Mouse (Mus musculus): Measurements from ENCODE around the gene Slc17a2. TPM values are rescaled to one million over a fixed set of nuclear protein-coding genes. Genes with fewer than 3 reads are reported as not detected.
"Not testable (repeated sequence)": the region's sequence is repeated elsewhere in the genome, so short reads cannot be mapped to it uniquely, and the experiment has no call there.

The Slc17a2 gene
- polyA plus RNA-seq (2012; ENCODE audit: insufficient read depth, insufficient read length, missing spikeins): not detected in 2 replicates

- H3K4me3 ChIP-seq (ENCODE audit: insufficient read depth, low read depth, low read length): no peak within 1 kb of the TSS
- H3K4me1 ChIP-seq (ENCODE audit: control insufficient read depth, insufficient read depth, insufficient read length, low read length): no peaks in the 10 kb centered on the region
- no peak within 1 kb of the TSS for H3K27ac ChIP-seq (replicated peaks; ENCODE audit: low read depth, low read length)
These were observed at the start of gene Slc17a2 for GRCm38 (mm10) chr13:23806422-23807052. Gene Slc17a2 (plus strand): TSS chr13:23806993.

- no peak overlapping the region for H3K27ac ChIP-seq (replicated peaks; ENCODE audit: low read depth, low read length)
These were observed 49.5 kb upstream of the Slc17a2 start for GRCm38 (mm10) chr13:23757211-23757773.

GRCm38 (mm10) chr13:23757921-23758320, 48.9 kb upstream of the Slc17a2 start:
- no peak overlapping the region for H3K4me3 ChIP-seq (ENCODE audit: insufficient read depth, low read depth, low read length)
- H3K27ac ChIP-seq (replicated peaks; ENCODE audit: low read depth, low read length): no peak overlapping the region
- H3K4me1 ChIP-seq (ENCODE audit: control insufficient read depth, insufficient read depth, insufficient read length, low read length): no peaks in the 10 kb centered on the region

More at GRCm38 (mm10) chr13:23757211-23757773, 49.5 kb upstream of the Slc17a2 start:
- peak overlapping the region; percentile 57 for H3K4me3 ChIP-seq (ENCODE audit: insufficient read depth, low read depth, low read length)
- no peaks in the 10 kb centered on the region for H3K4me1 ChIP-seq (ENCODE audit: control insufficient read depth, insufficient read depth, insufficient read length, low read length)

GRCm38 (mm10) chr13:23759251-23759771, 47.5 kb upstream of the Slc17a2 start:
- Histone ChIP-seq H3K4me3 (ENCODE audit: insufficient read depth, low read depth, low read length) (no peak overlapping the region), H3K4me1 (ENCODE audit: control insufficient read depth, insufficient read depth, insufficient read length, low read length) (no peaks in the 10 kb centered on the region), H3K27ac (replicated peaks; ENCODE audit: low read depth, low read length) (no peak overlapping the region)

GRCm38 (mm10) chr13:23759916-23760239, 46.9 kb upstream of the Slc17a2 start:
- Histone ChIP-seq H3K4me3 (ENCODE audit: insufficient read depth, low read depth, low read length) (no peak overlapping the region), H3K27ac (replicated peaks; ENCODE audit: low read depth, low read length) (no peak overlapping the region), H3K4me1 (ENCODE audit: control insufficient read depth, insufficient read depth, insufficient read length, low read length) (no peaks in the 10 kb centered on the region)

- no peak overlapping the region for H3K27ac ChIP-seq (replicated peaks; ENCODE audit: low read depth, low read length)
- H3K4me3 ChIP-seq (ENCODE audit: insufficient read depth, low read depth, low read length): peak overlapping the region; percentile 61
- no peaks in the 10 kb centered on the region for H3K4me1 ChIP-seq (ENCODE audit: control insufficient read depth, insufficient read depth, insufficient read length, low read length)
These were observed 46.4 kb upstream of the Slc17a2 start for GRCm38 (mm10) chr13:23760240-23760971.

- peak within 1 kb of the TSS; percentile 20; the same call in 1 of the 2 replicates for H3K27ac ChIP-seq (replicated peaks; ENCODE audit: low read depth, low read length)
- peak within 1 kb of the TSS; percentile 61 for H3K4me3 ChIP-seq (ENCODE audit: insufficient read depth, low read depth, low read length)
- H3K4me1 ChIP-seq (ENCODE audit: control insufficient read depth, insufficient read depth, insufficient read length, low read length): no peaks in the 10 kb centered on the region
These were observed 45.6 kb upstream of the Slc17a2 start, which contains the start of gene Hist1h4a for GRCm38 (mm10) chr13:23760972-23761864. Gene Hist1h4a (minus strand): TSS chr13:23761230.

- H3K4me1 ChIP-seq (ENCODE audit: control insufficient read depth, insufficient read depth, insufficient read length, low read length): not testable (repeated sequence)
- peak within 1 kb of the TSS; percentile 20; the same call in 1 of the 2 replicates for H3K27ac ChIP-seq (replicated peaks; ENCODE audit: low read depth, low read length)
- peak within 1 kb of the TSS; percentile 52 for H3K4me3 ChIP-seq (ENCODE audit: insufficient read depth, low read depth, low read length)
These were observed 44.6 kb upstream of the Slc17a2 start, which contains the start of gene Hist1h3a for GRCm38 (mm10) chr13:23761871-23762821. Gene Hist1h3a (minus strand): TSS chr13:23762386.

- Histone ChIP-seq H3K4me1 (ENCODE audit: control insufficient read depth, insufficient read depth, insufficient read length, low read length) (no peaks in the 10 kb centered on the region), H3K4me3 (ENCODE audit: insufficient read depth, low read depth, low read length) (peak overlapping the region; percentile 11), H3K27ac (replicated peaks; ENCODE audit: low read depth, low read length) (no peak overlapping the region)
These were observed 43.6 kb upstream of the Slc17a2 start for GRCm38 (mm10) chr13:23763242-23763585.

- H3K4me1 ChIP-seq (ENCODE audit: control insufficient read depth, insufficient read depth, insufficient read length, low read length): no peaks in the 10 kb centered on the region
- peak within 1 kb of the TSS; percentile 66 for H3K4me3 ChIP-seq (ENCODE audit: insufficient read depth, low read depth, low read length)
These were observed 43.0 kb upstream of the Slc17a2 start, which contains the start of gene Hist1h1a for GRCm38 (mm10) chr13:23763586-23764323. Gene Hist1h1a (plus strand): TSS chr13:23763666.

GRCm38 (mm10) chr13:23764324-23765171, 42.2 kb upstream of the Slc17a2 start:
- no peak overlapping the region for H3K27ac ChIP-seq (replicated peaks; ENCODE audit: low read depth, low read length)
- H3K4me3 ChIP-seq (ENCODE audit: insufficient read depth, low read depth, low read length): no peak overlapping the region
- H3K4me1 ChIP-seq (ENCODE audit: control insufficient read depth, insufficient read depth, insufficient read length, low read length): no peaks in the 10 kb centered on the region

More at GRCm38 (mm10) chr13:23763586-23764323, 43.0 kb upstream of the Slc17a2 start, which contains the start of gene Hist1h1a:
- H3K27ac ChIP-seq (replicated peaks; ENCODE audit: low read depth, low read length): no peak within 1 kb of the TSS

GRCm38 (mm10) chr13:23765172-23765513, 41.6 kb upstream of the Slc17a2 start:
- Histone ChIP-seq H3K4me3 (ENCODE audit: insufficient read depth, low read depth, low read length) (no peak overlapping the region), H3K4me1 (ENCODE audit: control insufficient read depth, insufficient read depth, insufficient read length, low read length) (no peaks in the 10 kb centered on the region), H3K27ac (replicated peaks; ENCODE audit: low read depth, low read length) (no peak overlapping the region)

Data from brown adipose tissue, adult 24 weeks (tissue).